Mouse (Mus musculus): ENCODE data around the gene 1700001C19Rik.

The 1700001C19Rik gene

GRCm38 (mm10) chr17:47468063-47468462 lies 30.9 kb upstream of the 1700001C19Rik start:
- no peak for TF ChIP-seq GATA4 (IDR thresholded peaks at IDR 0.05; ENCODE audit: insufficient replicate concordance, low read length)

- TF ChIP-seq GATA4 (IDR thresholded peaks at IDR 0.05; ENCODE audit: insufficient replicate concordance, low read length) = no peak
Measured at GRCm38 (mm10) chr17:47467659-47468058, 30.5 kb upstream of the 1700001C19Rik start.

- no peak for TF ChIP-seq GATA4 (IDR thresholded peaks at IDR 0.05; ENCODE audit: insufficient replicate concordance, low read length)
Measured at GRCm38 (mm10) chr17:47466284-47466683, 29.1 kb upstream of the 1700001C19Rik start.

DNA sequence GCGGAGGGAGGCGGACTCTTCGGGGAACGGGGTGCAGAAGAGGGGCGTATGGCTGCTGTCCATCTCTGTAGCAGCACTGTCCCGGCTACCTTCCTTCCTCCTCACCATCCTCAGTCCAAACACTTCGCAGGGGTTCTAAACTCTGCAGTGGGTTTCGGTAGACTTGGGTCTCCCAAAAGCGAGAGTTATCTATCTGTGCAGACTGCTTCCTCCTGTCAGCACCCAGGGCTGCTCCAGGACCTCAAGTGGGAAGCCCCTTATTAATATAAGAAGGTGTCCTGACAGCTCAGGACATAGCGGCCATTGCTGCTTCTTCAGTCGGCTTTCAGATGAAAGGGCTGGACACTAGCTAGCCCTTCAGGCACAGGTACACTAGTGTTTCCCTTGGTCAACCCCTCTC lies 27.8 kb upstream of the 1700001C19Rik start:
- no peak for TF ChIP-seq GATA4 (IDR thresholded peaks at IDR 0.05; ENCODE audit: insufficient replicate concordance, low read length)

DNA sequence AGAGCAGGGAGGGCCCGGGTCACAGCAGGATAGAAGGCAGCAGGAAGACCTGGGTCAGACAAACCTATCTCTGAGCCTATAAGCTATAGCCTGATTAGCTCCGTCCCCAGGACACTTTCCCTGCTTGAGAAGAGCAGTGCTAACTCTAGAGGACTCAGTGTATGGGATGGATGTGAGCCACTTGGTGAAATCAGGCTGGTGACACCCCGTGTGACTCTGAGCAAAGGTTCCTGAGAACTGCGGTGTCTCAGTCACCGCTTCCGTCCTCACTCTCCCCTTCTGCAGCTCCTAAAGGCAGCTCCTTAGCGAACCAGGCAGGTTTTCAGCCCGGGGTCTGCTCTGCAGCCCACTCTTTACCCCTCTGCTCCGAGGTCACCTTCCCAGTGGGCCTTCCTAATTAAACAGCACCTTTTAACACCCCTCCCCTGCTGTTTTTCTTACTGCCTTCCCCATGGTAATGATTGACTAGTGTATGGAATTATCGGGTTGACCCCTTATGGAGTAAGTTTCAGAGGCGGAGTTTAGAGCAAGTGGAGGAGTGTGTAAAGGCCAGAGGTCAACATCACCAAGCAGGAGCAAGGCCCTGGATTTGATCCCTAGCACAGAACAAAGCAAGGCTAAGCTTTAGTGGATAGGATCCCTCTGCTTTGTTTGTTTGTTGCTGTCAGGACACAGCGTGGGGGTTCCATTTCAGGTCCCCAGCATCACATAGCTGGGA lies 27.2 kb upstream of the 1700001C19Rik start:
- TF ChIP-seq GATA4 (IDR thresholded peaks at IDR 0.05; ENCODE audit: insufficient replicate concordance, low read length) = no peak

DNA sequence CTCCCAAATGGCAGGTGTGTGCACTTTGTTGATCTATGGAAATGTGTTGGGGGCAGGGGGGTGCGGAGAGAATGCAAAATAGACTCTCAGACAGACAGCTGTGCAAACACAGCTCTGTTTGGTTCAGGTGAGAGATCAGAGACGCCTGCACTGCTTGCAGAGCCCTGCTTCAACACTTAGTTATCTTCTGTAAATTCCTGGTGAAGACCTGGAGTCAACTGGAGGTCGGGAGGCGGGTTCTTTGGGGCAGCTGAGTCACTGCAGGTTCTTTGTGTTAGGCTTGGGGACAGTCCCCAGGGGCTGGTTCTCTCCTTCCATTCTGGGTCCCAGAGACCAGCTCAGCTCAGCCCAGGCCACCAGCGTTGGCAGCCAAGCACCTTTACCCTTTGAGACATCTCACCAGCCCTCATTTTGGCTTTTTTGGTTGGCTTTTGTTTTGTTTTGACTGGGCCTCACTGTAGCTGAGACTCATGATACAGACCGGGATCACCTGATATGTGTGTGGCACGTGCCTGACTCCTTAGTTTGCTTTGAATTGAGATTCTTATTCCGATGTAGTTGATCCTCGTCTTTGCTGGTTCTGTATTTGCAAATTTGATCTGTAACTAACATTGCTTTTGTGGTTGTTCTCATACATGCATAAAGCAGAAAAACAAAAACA lies 25.7 kb upstream of the 1700001C19Rik start:
- TF ChIP-seq GATA4 (IDR thresholded peaks at IDR 0.05; ENCODE audit: insufficient replicate concordance, low read length) = no peak

DNA sequence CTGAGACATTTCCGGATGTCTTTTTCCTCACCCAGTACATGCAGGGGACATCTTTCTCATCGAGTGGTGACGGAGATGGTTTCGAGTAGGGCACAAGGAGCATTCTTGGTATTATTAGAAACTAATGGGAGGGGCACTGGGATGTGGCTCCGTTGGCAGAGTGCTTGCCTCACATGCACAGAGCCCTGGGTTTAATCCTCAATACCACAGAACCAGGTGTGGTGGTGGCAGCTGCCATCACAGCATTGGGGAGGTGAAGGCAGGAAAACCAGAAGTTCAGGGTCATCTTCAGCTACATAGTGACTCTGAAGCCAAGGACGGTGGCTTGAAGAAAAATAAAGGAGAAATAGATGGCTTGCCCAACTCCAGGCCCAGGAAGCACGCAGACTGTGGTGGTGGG lies 25.0 kb upstream of the 1700001C19Rik start:
- TF ChIP-seq GATA4 (IDR thresholded peaks at IDR 0.05; ENCODE audit: insufficient replicate concordance, low read length) = no peak

GRCm38 (mm10) chr17:47461688-47462087 lies 24.5 kb upstream of the 1700001C19Rik start:
- TF ChIP-seq GATA4 (IDR thresholded peaks at IDR 0.05; ENCODE audit: insufficient replicate concordance, low read length) = no peak

GRCm38 (mm10) chr17:47459341-47459919 lies 22.3 kb upstream of the 1700001C19Rik start:
- TF ChIP-seq GATA4 (IDR thresholded peaks at IDR 0.05; ENCODE audit: insufficient replicate concordance, low read length) = peak; percentile 48; the same call in 1 of the 2 replicates

- no peak for TF ChIP-seq GATA4 (IDR thresholded peaks at IDR 0.05; ENCODE audit: insufficient replicate concordance, low read length)
Measured at GRCm38 (mm10) chr17:47458936-47459335, 21.8 kb upstream of the 1700001C19Rik start.

DNA sequence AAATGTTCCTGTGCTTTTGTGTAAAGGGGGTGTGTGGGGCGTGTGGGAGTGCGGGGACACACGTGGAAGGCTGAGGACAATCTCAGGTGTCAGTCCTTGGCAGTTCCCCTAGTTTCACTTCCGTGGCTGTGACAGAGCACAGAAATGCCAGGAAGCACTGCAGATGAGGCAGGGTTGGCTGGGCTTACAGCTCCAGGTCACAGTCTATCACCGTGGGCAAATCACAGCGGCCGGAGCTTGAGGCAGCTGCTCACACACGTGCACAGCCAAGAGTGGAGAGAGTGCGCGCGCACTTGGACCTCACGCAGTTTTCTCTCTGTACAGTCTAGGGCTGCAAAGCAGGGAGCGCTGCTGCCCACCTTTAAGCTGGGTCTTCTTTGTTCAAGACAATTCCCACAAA lies 21.1 kb upstream of the 1700001C19Rik start:
- TF ChIP-seq GATA4 (IDR thresholded peaks at IDR 0.05; ENCODE audit: insufficient replicate concordance, low read length) = no peak

DNA sequence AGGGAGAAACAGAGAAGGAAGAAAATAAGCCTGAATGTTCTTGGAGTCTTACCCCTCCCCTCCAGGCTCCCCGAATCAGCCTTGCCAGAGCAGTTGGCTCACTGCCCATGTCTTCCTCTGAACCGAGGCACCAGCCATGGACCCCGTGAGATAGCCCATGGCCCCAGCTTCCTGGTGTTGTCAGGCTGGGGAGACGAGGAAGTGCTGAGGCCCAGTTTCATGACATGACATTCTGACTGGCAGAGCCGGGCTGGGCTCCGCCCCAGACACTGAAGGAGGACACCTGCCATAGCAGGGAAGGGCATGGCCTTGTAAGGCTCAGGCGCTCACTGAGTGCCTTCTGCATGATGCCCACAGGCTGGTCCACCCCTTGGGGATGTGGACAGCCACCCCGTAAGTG lies 17.5 kb upstream of the 1700001C19Rik start:
- peak; percentile 87; the same call in 1 of the 2 replicates for TF ChIP-seq GATA4 (IDR thresholded peaks at IDR 0.05; ENCODE audit: insufficient replicate concordance, low read length)

DNA sequence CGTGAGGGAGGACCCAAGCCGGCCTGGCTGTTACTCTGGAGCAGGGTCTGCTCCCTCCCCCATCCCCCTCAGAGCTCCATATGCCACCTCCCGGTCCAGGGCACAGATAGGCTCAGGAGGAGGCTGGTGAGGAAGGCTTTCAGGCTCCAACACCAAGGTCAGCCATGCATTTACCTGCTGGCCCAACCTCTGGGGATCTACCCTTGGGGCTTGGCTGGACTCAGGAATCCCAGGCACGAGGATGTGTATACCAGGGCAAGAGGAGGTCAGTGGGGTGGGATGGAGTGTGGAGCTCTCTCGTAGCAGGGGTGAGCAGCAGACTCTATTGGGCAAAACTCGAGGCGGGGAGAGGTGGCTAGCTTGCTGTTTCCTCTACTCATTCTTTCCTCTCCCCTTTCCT lies 15.7 kb upstream of the 1700001C19Rik start:
- no peak for TF ChIP-seq GATA4 (IDR thresholded peaks at IDR 0.05; ENCODE audit: insufficient replicate concordance, low read length)

GRCm38 (mm10) chr17:47450880-47451565 lies 13.8 kb upstream of the 1700001C19Rik start:
- TF ChIP-seq GATA4 (IDR thresholded peaks at IDR 0.05; ENCODE audit: insufficient replicate concordance, low read length) = no peak

GRCm38 (mm10) chr17:47450239-47450638 lies 13.1 kb upstream of the 1700001C19Rik start:
- no peak for TF ChIP-seq GATA4 (IDR thresholded peaks at IDR 0.05; ENCODE audit: insufficient replicate concordance, low read length)

DNA sequence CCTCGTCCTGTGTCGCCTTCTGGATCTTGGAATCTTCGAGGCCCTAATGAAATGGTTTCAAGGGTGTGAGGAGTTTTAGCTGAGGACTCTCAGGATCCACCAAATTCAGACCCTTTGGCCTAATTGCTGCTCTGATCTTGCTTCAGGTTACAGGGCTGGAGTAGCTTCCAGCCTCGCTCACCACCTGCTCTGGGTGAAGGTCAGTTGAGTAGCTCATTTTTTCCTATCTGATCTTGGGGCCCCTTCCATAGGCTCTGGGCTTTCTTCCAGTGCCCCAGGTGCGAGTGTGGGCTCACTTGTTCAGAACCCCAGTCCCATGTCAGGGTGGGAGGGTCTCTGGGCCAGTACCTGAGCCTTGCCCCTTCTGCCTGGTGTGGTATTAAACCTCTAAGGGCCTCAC lies 12.3 kb upstream of the 1700001C19Rik start:
- no peak for TF ChIP-seq GATA4 (IDR thresholded peaks at IDR 0.05; ENCODE audit: insufficient replicate concordance, low read length)
